Mouse (Mus musculus): Measurements from ENCODE around the gene Iqca.
A peak's percentile ranks its signal among the peaks of the same experiment; 100 is the strongest.

Gene Iqca

DNA sequence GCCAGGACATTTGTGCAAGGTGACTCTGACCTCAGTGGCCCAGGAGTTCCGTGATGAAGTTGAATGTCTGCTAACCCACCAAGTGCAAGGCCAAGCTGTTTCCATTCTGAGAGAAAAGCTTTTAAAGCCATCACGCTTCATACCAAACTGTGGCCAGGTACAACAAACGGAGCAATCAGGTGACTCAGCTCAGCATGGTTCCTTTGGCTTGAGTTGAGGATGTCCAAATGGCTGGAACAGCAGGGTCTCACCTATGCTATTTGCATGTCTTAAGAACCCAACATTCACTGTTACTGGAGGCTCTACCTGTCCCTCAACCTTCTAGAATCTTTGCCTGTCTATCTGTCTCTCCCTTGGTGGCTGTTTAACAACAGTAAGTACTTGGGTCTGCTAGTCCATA lies 93.1 kb downstream of the Iqca start:
- DNase-seq (ENCODE audit: low read depth), result no peak

DNA sequence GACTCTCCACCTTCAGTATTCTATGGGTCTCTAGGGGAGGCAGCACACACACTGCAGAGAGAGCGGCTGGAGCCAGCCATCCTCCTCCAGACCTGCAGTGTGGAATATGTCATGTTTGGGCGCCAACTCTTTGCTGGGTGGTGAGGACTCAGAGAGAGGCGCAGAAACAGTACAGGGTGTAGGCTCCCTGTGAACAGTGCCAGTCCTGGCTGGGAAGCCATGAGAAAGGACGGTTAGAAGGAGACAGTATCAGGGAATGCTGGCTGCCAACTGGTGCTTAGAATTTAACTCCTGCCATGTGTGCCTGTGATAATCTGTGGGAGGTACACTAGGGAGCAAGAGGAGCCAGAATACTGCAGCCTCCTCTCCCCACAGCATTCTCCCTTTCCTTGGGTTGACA lies 98.2 kb downstream of the Iqca start:
- DNase-seq (ENCODE audit: low read depth), result no peak

DNA sequence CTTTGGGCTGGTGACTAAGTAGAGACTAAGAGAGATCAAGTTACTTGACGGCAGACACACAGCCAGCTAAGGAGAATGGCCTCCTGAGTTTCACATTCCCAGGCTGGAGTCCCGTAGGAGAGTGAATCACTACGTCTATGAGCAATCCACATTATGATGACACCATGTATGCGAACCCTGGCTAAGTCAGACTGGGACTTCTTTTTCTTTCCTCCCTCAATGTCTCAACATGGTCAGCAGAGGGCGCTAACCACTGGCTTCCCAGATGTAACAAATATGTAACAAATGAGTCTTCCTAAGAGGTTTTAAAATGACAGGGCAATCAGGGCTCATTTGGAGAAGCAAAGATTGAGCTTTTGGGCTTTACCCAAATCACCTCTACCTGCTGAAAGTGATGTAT lies 101.9 kb downstream of the Iqca start:
- peak; percentile 14 for DNase-seq (ENCODE audit: low read depth)

DNA sequence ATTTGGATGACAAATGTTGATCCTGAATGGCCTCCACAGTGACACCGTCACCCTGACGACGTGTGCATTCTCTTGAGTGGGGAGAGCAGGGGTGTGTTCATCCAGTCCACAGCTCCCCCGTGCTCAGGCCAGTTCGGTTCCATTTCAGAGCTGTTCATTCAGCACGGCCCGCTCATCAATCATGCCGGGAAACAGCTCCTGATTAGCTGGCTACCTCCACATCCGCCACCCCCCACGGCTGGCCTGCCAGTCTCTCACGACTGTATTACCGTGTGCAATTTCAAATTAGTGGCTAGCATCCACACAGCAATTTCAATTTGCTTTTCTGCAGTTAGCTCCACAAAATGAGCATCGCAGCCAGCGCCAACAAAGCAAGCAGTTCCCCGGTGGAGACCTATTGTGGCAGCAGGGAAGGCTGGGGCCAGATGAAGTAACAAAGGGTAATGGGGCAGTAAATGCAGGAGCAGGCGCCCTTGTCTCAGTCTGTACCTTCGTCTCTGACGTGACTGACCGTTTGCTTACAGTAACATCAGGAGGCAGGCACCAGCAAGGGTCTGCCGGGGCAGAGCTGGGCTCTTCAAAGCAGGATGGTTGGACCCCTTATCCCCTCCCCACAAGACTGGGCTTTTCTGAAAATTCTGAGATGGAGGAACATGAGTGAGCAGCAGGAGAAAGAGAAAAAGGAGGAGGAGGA lies 103.0 kb downstream of the Iqca start:
- no peak for DNase-seq (ENCODE audit: low read depth)

DNA sequence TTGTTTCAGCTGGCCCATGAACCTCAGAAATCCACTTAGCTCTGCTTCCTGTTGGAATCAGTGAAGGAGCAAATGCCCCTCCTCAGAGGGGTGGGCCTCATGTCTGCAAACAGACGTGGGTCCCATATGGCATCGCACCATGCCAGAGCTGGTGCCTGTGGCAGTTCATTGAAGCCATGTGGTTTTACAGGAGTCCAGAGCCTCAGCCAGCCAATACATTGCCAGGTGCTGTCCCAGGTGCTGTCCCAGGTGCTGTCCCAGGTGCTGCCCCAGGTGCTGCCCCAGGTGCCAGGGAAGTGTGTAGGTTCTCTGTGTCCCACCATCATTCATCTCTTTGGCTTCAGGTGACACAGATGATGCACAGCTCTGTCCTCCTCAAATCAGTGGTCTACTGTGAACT lies 124.9 kb downstream of the Iqca start:
- no peak for DNase-seq (ENCODE audit: low read depth)

DNA sequence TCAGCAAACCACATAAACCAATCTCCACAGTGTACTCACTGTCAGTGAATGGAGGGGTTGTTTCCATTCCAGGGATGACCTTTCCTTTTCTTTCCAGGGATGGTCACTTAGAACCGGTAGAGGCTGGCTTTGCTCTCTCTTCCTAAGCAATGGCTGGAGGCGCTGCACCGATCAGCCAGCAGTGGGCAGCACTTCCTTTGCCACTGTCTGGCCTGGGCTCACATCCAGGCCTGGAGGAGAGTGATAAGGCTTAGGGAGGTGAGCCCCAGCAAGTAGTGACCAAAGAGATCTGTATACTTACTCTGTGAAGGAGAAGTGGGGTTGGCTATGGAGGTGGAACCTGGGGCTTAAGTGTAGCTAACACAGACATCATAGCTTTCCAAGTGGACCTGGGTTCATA lies 126.3 kb downstream of the Iqca start:
- no peak for DNase-seq (ENCODE audit: low read depth)

DNA sequence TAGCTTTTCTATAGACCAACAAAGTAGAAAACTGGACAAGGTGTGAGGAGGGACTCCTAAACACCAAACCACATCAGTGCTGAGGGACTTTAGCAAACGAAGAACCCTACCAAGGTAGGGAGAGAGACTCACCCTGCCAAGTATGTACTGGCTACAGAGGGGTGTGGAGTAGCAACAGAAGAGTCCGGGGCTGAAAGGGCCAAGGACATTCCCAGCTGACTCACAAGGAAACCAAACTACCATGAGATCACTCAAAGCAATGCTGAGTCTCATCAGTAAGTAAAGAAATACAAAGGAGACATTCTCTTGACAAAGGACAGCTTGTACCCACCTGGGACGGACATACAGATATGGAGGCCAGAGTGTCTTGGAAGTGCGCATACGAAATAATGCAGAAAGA lies 132.9 kb downstream of the Iqca start:
- no peak for DNase-seq (ENCODE audit: low read depth)

DNA sequence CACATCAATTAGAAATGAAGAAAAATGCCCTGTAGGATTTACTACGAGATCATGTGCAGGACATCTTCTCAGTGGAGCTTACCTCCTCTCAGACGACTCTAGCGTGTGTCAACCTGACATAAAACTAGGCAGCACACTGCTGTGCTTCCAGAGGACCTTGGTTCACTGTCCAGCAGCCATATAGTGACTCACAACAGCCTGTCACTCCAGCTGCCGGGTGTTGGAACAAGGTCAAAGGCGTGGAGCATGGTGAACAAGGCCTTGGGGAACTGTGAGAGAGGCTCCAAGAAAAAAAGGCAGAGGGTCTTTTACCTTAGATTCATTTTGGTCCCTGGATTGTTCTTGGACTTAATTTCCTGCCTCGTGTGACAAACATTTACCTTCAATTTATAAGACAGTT lies 135.1 kb downstream of the Iqca start:
- no peak for DNase-seq (ENCODE audit: low read depth)

DNA sequence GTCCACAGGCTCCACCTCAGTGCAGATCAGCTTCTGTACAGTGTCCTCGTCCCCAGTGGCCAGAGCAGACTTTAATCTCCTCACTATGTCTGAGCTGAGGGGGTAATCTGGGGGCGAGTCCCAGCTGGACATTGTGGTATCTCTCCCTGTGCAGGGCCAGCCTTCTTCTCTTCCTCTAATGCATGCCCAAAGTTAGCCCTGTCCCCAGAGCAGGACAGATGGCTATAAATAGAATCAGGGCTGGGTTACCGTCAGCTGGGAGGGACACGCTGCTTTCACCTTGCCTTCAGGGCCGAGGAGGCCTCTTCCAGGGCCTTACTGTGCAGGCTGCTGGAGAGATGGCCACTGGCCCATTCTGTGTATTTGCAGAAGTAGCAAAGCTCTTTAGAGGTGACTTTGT lies 138.8 kb downstream of the Iqca start, which contains the start of gene Asb18:
Gene Asb18 (minus strand): TSS at position 221 of the 400 bp plus-strand sequence.
- no peak for DNase-seq (ENCODE audit: low read depth)

DNA sequence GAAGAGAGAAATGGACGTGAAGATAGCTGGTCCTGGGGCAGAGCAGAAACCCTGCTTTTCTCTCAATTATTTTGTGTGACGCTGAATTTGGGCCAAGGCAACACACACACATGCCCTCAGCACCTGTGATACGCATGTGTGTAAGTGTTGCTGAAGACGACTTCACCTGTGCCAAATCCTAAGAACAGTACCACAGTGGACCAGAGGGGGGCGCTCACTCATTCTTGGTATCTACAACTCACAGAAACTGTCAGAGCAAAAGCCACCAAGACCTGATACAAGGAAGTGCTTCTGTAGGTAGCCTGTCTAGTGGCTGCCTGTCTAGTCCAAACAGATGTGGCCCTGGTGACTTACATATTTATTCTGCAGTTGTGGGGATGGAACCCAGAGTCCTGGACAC lies 139.9 kb downstream of the Iqca start:
- DNase-seq (ENCODE audit: low read depth), result no peak

DNA sequence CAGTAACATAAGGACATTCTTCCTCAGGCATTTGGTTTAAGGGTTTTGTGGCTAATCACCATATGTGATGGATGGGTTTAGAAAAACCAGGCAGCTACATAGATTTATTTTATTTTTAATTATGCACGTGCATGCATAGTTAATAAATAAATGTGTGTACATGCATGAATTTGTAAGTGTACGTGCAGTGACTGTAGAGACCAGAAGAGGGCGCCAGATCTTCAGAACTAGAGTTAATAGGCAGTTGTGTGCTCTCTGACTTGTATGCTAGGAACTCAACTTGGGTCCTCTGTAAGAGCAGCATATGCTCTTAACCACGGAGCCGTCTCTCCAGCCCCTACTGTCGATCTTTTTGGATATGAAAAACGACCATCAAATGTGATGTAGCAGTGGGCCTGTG lies 140.4 kb downstream of the Iqca start:
- DNase-seq (ENCODE audit: low read depth), result peak; percentile 9

DNA sequence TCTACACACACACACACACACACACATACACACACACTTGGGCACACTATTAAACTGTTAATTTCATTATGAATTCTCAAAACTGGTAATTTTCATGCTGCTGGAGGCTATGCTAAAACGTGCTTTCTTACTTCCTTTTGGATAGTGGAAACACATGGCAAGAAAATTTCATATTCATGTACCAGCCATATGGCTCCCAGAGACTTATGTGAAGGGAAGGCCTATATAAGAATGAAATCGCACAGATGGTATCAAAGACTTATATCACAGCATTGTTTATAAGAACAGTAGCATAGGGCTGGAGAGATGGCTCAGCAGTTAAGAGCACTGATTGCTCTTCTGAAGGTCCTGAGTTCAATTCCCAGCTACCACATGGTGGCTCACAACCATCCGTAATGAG lies 141.0 kb downstream of the Iqca start:
- no peak for DNase-seq (ENCODE audit: low read depth)

DNA sequence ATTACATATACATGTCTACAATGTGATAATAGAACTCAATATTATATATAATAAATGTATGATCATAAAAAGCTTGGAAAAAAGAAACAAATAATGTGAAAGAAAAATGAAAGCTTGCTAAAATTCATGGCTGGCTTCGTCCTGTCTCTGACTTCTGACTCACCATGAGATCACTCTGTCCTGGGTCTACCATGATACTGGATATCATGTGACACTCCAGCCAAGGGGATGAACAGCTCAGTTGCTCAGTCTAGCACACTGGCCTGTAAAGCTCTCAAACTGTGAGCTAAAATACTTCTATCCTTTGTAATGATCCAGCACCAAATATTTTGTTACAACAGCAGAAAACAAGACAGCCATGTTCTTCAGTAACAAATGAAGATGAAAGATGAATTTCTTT lies 143.1 kb downstream of the Iqca start:
- no peak for DNase-seq (ENCODE audit: low read depth)

DNA sequence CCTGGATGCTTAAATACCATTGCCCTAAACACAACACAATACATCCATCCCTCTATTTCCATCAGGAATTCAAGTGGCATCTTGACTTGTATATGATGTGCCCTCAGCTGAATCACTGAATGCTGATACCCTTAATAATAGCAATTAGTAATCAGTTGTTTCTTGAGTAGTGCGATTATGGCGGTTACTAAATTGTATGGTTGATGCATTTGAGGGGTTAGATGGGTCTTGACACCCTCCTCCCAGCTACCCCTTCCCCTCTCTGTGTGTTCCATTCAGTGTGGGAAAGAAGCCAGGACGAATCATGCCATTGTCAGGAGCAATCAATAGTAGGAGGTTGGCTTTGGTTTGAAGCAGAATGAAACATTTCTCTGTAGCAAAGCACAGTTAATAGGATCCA lies 144.0 kb downstream of the Iqca start:
- DNase-seq (ENCODE audit: low read depth), result no peak

DNA sequence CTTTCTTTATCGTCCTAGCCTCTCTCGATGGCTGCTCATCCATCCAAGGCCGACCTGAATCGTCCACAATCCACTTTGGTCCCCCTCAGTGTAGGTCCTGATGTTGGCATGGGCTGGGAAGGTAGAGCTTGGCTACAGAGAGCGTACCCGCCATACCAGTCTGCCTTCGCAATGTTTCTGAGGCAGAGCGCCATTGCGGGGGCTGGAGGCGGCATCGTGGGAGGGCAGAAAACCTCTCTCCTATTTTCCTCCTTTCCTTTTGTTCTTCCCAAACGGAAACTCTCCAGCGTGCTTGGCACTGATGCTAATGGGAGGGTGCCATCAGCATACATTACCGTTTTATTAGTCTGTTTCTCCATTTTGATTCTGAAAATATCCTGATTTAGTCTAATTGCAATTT lies 146.5 kb downstream of the Iqca start:
- DNase-seq (ENCODE audit: low read depth), result no peak

DNA sequence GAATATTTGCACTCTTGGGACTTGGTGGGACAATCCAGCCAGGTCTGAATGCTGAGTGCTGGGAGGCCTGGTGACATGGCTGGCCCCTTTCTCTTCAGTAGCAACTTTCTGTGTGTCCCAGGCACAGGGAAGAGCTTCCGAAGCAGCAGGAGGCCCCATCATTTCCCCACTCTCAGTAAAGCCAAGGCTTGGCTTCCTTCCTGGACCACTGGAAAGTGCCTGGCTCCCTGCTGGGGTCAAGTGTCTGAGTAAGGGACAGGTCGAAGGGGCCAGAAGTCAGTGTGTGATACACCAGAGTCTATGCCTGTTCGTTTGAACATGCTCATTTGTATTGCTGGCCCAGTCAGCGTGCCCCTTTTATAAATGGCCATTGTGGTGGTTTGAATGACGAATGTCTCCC lies 152.2 kb downstream of the Iqca start:
- no peak for DNase-seq (ENCODE audit: low read depth)

DNA sequence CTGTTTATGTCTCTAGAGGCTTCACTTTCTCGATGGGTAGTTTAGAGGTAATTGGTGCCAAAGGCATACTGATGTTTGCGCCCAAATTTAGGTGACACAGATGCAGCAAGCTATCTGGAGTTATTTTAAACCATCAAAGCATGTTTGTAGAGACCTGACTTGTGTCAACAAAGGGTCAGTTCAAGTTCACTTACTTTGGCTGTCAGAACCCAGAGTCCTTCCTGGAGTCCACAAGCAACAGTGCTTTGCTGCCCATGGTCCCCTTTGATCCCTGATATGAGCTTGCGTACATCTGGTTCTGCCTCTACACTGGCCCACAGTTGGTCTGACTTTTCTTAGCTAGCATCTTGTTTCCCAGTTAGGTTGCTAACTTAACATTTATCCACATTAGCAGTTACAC lies 153.3 kb downstream of the Iqca start:
- no peak for DNase-seq (ENCODE audit: low read depth)

DNA sequence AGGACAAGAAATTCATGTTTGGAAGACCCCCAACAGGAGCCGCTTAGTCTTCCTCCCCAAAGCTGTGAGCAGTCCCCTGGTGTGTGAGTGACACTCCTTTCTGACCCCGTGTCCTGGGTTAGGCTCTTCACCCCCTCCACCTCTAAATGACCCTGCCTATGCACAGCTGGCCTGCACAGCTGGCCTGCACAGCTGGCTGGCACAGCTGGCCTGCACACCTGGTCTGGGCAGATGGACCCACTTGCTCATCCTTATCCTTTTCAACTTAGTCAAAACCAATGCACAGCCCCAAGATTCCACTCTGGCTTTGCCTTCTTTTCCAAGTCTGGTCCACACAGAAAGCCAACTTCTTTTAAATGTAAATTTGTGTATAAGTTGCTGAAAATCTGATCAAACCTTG lies 154.5 kb downstream of the Iqca start:
- no peak for DNase-seq (ENCODE audit: low read depth)

DNA sequence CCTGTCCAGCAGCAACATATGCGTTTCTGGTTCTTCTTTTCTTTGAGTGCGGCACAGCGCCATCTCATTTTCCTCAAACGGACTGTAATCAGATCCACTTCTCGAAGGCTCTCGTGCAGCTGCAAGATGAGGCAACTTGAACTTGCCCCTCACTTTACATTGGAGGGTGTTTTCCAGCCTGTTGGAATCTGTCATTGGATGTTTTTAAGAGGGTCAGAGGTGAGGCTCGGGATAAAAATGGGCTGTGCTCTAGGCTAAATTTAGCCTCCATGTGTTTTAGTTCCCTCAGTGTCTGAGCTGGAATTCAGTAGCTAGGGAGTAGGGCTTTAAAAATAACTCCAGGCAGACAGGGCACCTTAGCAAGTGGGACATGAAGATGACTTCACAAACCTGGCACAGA lies 155.1 kb downstream of the Iqca start:
- DNase-seq (ENCODE audit: low read depth), result no peak

DNA sequence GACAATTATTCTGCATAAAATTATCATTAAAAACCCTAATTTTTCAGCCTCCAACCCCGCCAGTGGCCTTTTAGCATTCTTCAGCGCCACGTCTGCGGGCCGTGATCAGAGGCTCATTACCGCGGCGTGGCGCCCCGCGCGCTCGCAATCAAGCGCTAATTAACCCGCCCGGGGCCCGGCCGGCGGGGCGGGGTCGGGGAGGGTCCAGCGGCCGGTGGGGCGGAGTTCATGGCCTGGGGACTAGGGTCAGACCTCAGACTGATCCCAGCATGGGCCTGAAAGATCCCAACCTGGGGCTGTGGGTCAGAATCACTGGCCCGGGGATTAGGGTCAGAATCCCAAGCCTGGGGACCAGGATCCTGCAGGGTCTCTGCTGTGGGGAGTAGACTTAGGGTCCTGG lies 160.9 kb downstream of the Iqca start:
- DNase-seq (ENCODE audit: low read depth), result no peak

Data from c-Kit-positive CD71-positive TER-119-negative erythroid progenitor cells, embryonic 14.5 days (primary cell).